Mouse (Mus musculus): ENCODE data around the gene Atp2b2.

GRCm38 (mm10) chr6:113862955-113863354, 179.5 kb downstream of the Atp2b2 start:
- no peak for TF ChIP-seq POLR2A (IDR thresholded peaks at IDR 0.05; ENCODE audit: low read depth, low read length)
- no peak for TF ChIP-seq CTCF (IDR thresholded peaks at IDR 0.05; ENCODE audit: borderline replicate concordance, insufficient read depth, low read length)

Measured in embryonic fibroblast, embryonic 13.5 days (primary cell).